Mouse (Mus musculus) C2C12 (cell line): ENCODE data around the gene Klf9. TPM values are rescaled to one million over a fixed set of nuclear protein-coding genes. Genes with fewer than 3 reads are reported as not detected.
"Not testable (repeated sequence)": the region's sequence is repeated elsewhere in the genome, so short reads cannot be mapped to it uniquely, and the experiment has no call there.

Experiments
- H3K27me3 ChIP-seq: one replicate; pipeline ENCODE4 v1.6.1; 2011; ENCODE audit not compliant: control insufficient read depth, insufficient read depth, insufficient read length
- H3K36me3 ChIP-seq: one replicate; pipeline ENCODE4 v1.6.1; 2011; ENCODE audit not compliant: control insufficient read depth, insufficient read depth
- H3K4me3 ChIP-seq: one replicate; pipeline ENCODE4 v1.5.1; 2011; ENCODE audit warnings: mild to moderate bottlenecking, control low read depth; ENCODE audit not compliant: poor library complexity, insufficient read depth, severe bottlenecking
- H3K79me2 ChIP-seq: one replicate; pipeline ENCODE4 v1.6.1; 2011; ENCODE audit not compliant: control insufficient read depth, insufficient read depth
- H3K79me3 ChIP-seq: one replicate; pipeline ENCODE4 v1.6.1; 2011; ENCODE audit warnings: low read depth, control low read depth
- H3ac ChIP-seq: one replicate; pipeline ENCODE3; 2011; ENCODE audit warnings: low read depth; ENCODE audit not compliant: control insufficient read depth, insufficient read length
- CEBPB ChIP-seq: IDR thresholded peaks from one replicate; pipeline ENCODE4 v1.6.1; 2011; ENCODE audit warnings: low read depth, mild to moderate bottlenecking, control low read depth, moderate library complexity
- CTCF ChIP-seq: IDR thresholded peaks from one replicate; pipeline ENCODE4 v1.5.1; 2011; ENCODE audit not compliant: control insufficient read depth, insufficient read depth, insufficient read length
- FOSL1 ChIP-seq: IDR thresholded peaks from one replicate; pipeline ENCODE4 v1.8.0; 2011; ENCODE audit warnings: mild to moderate bottlenecking, low read length; ENCODE audit not compliant: poor library complexity, insufficient read depth, severe bottlenecking
- MAX ChIP-seq: IDR thresholded peaks from one replicate; pipeline ENCODE4 v1.6.1; 2011; ENCODE audit warnings: mild to moderate bottlenecking, control low read depth
- MYOD1 ChIP-seq: IDR thresholded peaks from one replicate; pipeline ENCODE4 v1.6.1; 2011; ENCODE audit warnings: low read depth; ENCODE audit not compliant: control insufficient read depth, insufficient read length
- MYOG ChIP-seq: IDR thresholded peaks from one replicate; pipeline ENCODE4 v1.6.1; 2011; ENCODE audit not compliant: control insufficient read depth, insufficient read length; ENCODE audit errors: extremely low read depth
- USF1 ChIP-seq: IDR thresholded peaks from one replicate; pipeline ENCODE4 v1.6.1; 2011; ENCODE audit warnings: low read depth, mild to moderate bottlenecking, control low read depth, moderate library complexity
- polyA plus RNA-seq: library from polyadenylated mRNA; unstranded; fragments of >200 nt; fragmentation: generic; extraction: Trizol; gene quantifications from one replicate; pipeline ENCODE4 v1.2.1, GENCODE M21; 2012; ENCODE audit warnings: missing spikeins

Klf9 gene
- polyA plus RNA-seq, 1 experiment = 2.5 TPM

DNA sequence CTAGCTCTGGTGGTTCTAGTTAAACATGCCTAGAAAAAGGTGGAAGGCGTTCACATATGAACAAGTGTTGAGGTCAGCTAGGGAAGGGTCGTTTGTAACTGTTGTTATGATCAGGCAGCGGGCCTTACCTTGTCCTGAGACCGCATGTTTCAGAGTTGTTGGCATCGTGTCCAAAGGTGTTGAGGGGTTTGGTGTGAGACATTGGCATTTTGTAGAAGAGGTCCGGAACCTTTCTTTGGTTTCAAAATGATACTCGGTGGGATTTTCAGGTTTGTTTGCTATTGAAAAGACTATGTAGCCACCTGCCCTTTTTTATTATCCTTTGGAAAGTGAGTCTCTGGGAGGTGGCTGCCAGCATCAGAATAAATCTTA, 2.0 kb downstream of the Klf9 start:
- peaks cover 29% of the 10 kb centered on the region for H3K79me2 ChIP-seq
- peak overlapping the region; percentile 49 for H3K4me3 ChIP-seq
- peaks cover 3% of the 10 kb centered on the region for H3K79me3 ChIP-seq
- H3K27me3 ChIP-seq = no peaks in the 10 kb centered on the region
- TF ChIP-seq CTCF (no peak), MYOG (no peak), MAX (no peak), CEBPB (no peak), MYOD1 (no peak), USF1 (no peak), FOSL1 (no peak)
- H3K36me3 ChIP-seq = no peaks in the 10 kb centered on the region
- no peak overlapping the region for H3ac ChIP-seq

DNA sequence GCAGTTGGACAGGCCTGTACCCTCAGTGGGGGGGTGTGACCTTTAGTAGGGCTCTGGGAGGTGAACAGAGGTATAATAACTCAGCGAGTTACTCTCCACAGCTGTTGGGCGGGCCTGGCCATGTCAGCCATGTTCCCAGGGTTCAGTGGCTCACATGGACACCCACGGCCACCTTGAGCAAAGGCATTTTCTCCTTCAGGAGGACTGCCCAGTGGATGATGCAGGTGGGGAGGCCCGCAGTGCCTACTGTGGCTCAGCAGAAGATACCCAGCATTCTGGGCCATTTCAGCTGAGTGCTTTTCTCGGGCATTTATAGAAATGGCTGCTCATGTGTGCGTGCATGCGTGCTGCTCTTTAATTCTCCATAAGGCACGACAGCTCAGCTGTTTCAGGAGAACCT, 2.5 kb downstream of the Klf9 start:
- peaks cover 29% of the 10 kb centered on the region for H3K79me2 ChIP-seq
- no peaks in the 10 kb centered on the region for H3K36me3 ChIP-seq
- TF ChIP-seq CEBPB = no peak
- no peak for TF ChIP-seq MYOD1
- TF ChIP-seq FOSL1 = no peak
- TF ChIP-seq MYOG = no peak
- TF ChIP-seq MAX = no peak
- no peak for TF ChIP-seq CTCF
- TF ChIP-seq USF1 = no peak
- H3K27me3 ChIP-seq = no peaks in the 10 kb centered on the region
- no peak overlapping the region for H3ac ChIP-seq
- H3K4me3 ChIP-seq = no peak overlapping the region
- H3K79me3 ChIP-seq = peaks cover 3% of the 10 kb centered on the region

DNA sequence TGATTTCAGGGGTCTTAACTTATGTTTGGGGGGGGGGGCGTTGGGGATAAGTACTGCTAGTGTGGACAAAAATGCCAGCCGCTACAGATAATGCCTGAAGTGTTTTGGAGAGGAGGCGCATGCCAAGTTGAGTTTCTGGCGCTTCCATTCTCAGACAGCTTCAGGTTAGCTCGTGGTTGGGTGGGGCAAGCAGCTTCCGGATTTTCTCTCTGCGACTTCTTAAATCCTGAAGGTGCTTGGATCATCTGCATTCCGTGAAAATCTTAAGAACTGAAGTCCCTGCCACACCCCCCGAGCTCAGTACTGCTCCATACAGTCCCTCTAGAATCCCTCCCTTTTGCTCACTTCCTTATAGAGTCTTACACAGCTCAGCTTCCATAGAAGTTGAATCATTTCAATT, 3.0 kb downstream of the Klf9 start:
- TF ChIP-seq MYOG = no peak
- no peak for TF ChIP-seq CEBPB
- TF ChIP-seq FOSL1 = no peak
- no peak for TF ChIP-seq CTCF
- TF ChIP-seq MYOD1 = no peak
- TF ChIP-seq MAX = no peak
- no peak for TF ChIP-seq USF1
- no peak overlapping the region for H3ac ChIP-seq
- peaks cover 29% of the 10 kb centered on the region for H3K79me2 ChIP-seq
- peaks cover 3% of the 10 kb centered on the region for H3K79me3 ChIP-seq
- H3K27me3 ChIP-seq = no peaks in the 10 kb centered on the region
- no peak overlapping the region for H3K4me3 ChIP-seq
- no peaks in the 10 kb centered on the region for H3K36me3 ChIP-seq

DNA sequence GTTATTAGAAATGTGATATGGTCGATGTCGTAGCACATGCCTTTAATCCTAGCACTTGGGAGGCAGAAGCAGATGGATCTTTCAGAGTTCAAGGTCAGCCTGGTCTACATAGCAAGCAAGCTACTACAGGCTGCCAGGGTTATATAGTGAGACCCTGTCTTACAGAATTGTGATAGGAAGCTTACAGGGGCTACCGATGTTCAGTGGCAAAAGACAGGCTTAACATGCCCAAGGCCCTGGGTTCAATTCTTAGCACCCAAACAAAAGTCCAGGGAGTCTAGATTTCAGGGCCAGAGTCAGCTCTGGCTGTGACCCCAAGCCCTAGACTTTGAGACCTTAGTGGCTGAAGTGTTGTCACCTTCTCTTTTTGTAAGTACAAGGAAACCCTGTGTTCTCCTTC, 4.1 kb downstream of the Klf9 start:
- TF ChIP-seq MYOG = no peak
- TF ChIP-seq MAX = no peak
- no peak for TF ChIP-seq CEBPB
- no peak for TF ChIP-seq MYOD1
- no peak for TF ChIP-seq USF1
- TF ChIP-seq CTCF = no peak
- TF ChIP-seq FOSL1 = no peak
- H3K79me3 ChIP-seq = peaks cover 3% of the 10 kb centered on the region
- H3K79me2 ChIP-seq = peaks cover 29% of the 10 kb centered on the region
- H3K27me3 ChIP-seq = no peaks in the 10 kb centered on the region
- H3ac ChIP-seq = no peak overlapping the region
- H3K36me3 ChIP-seq = no peaks in the 10 kb centered on the region
- H3K4me3 ChIP-seq = no peak overlapping the region

DNA sequence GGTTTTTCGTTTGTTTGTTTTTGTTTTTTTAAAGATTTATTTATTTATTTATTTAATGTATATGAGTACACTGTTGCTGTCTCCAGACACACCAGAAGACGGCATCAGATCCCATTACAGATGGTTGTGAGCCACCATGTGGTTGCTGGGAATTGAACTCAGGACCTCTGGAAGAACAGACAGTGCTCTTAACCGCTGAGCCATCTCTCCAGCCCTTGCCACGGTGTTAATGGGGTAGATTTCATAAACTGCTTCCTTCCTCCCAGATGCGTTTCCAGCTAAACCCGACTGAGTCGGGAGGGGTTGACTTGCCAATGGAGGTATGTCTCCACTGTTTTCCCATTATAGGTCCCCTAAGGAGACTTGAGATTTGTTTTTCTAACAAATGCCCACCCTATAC, 4.5 kb downstream of the Klf9 start:
- H3K36me3 ChIP-seq, H3ac ChIP-seq, H3K27me3 ChIP-seq, H3K4me3 ChIP-seq, H3K79me3 ChIP-seq: not testable (repeated sequence)
- H3K79me2 ChIP-seq = peaks cover 29% of the 10 kb centered on the region

DNA sequence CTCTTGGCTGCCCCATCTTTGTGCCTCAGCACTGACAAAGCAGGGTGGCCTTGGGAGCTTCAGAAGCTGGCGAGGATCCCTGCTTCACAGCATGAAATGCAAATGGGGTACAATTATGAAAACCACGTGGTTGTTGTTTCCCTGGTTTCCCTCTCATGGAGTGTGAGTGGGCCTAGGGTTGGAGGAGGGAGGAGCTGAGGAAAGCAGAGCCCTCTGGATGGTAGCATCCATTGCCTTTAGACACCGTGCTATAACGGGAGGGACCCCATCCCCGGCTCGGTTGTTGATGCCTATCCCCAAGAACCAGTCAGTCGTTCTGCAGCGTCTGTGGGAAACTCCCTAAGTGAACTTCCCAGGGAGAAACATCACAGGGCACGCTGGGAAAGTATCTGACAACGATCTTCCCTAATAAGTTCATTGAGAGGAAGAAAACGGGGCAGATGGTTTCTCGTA, 5.4 kb downstream of the Klf9 start:
- Histone ChIP-seq H3ac (no peak overlapping the region), H3K4me3 (no peak overlapping the region), H3K79me2 (peaks cover 29% of the 10 kb centered on the region), H3K79me3 (peaks cover 3% of the 10 kb centered on the region), H3K27me3 (no peaks in the 10 kb centered on the region), H3K36me3 (no peaks in the 10 kb centered on the region)
- no peak for TF ChIP-seq MYOD1
- TF ChIP-seq MAX = no peak
- TF ChIP-seq CTCF = no peak
- TF ChIP-seq CEBPB = no peak
- TF ChIP-seq FOSL1 = no peak
